Mouse (Mus musculus) natural killer cell, adult 2 months (primary cell): ENCODE results near the gene Nlgn2.
A peak's percentile ranks its signal among the peaks of the same experiment; 100 is the strongest.

ENCODE experiments used
- DNase-seq, 2 experiments: peaks; one replicate each; pipeline ENCODE4 v3.0.0; 2022; ENCODE audit warnings: low spot score in 2 of 2

Gene Nlgn2

GRCm38 (mm10) chr11:69793429-69793828, 44.2 kb downstream of the Nlgn2 start:
- no peak for DNase-seq

- DNase-seq: no peak
Observed at GRCm38 (mm10) chr11:69791420-69791819, 46.2 kb downstream of the Nlgn2 start.

GRCm38 (mm10) chr11:69789431-69789830, 48.2 kb downstream of the Nlgn2 start:
- DNase-seq: no peak

- no peak for DNase-seq
Observed at GRCm38 (mm10) chr11:69787306-69787705, 50.3 kb downstream of the Nlgn2 start.

- DNase-seq: no peak
Observed at GRCm38 (mm10) chr11:69784793-69785272, 52.8 kb downstream of the Nlgn2 start.

GRCm38 (mm10) chr11:69781828-69782227, 55.8 kb downstream of the Nlgn2 start:
- DNase-seq: no peak

GRCm38 (mm10) chr11:69778985-69779384, 58.6 kb downstream of the Nlgn2 start:
- no peak for DNase-seq

- DNase-seq: no peak
Observed at GRCm38 (mm10) chr11:69778258-69778982, 59.2 kb downstream of the Nlgn2 start.

GRCm38 (mm10) chr11:69777504-69778257, 59.9 kb downstream of the Nlgn2 start:
- peak in 1 of 2 experiments; percentile 43 for DNase-seq

- DNase-seq: no peak
Observed at GRCm38 (mm10) chr11:69776488-69776887, 61.1 kb downstream of the Nlgn2 start.

- no peak for DNase-seq
Observed at GRCm38 (mm10) chr11:69775716-69776115, 61.9 kb downstream of the Nlgn2 start.

GRCm38 (mm10) chr11:69774961-69775360, 62.6 kb downstream of the Nlgn2 start:
- no peak for DNase-seq
